Mouse (Mus musculus) ovary, adult 2 months (tissue): ENCODE measurements around the gene Olfr125. TPM values are rescaled to one million over a fixed set of nuclear protein-coding genes. Genes with fewer than 3 reads are reported as not detected.

Source experiments
- polyA plus RNA-seq: library from polyadenylated mRNA; depleted of rRNA; stranded (reverse); fragments of >200 nt; gene quantifications from 2 replicates; pipeline ENCODE4 v1.2.3, GENCODE M21; 2012; rRNA removed

Gene Olfr125
- polyA plus RNA-seq = not detected in 2 replicates

DNA sequence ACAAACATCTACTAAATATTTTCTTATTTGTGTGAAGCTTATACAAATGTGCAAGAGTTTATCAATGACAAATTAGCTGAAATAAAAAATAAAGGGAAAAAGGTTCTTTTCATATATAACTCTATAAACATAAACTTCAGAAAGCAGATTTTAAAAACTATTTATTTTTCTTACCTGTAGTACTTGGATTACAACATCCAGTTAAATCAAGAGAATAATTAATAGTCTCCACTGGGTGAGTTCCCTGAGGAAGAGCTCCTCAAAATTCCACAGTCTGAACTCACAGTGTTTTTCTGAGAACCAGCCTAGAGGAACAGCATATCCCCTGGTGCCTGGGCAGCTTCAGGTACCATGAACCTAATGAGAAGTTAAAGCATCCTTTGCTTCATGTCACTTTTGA is at the start of gene Olfr125:
Gene Olfr125 (plus strand): TSS at position 301 of the 400 bp plus-strand sequence.

DNA sequence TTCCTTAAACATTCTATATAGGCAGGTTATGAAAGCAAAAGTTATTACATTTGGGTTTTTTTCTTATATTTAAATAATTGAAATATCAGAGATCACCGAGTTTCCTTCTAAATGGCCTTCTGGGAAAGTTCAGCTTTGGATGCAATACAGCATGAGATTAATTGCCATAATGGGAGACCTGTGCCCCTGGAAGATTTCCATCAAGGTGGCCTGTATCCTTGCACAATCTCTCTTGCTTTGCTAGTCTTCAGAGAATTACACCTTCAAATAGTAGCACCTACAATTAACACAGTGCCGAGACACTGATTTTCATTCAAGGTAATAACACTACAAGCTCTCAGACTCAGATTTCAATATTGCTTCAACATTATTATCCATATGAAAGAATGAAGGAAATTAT is 39.5 kb upstream of the Olfr125 start, which contains the start of gene Olfr123:
Gene Olfr123 (plus strand): TSS at position 301 of the 400 bp plus-strand sequence.

DNA sequence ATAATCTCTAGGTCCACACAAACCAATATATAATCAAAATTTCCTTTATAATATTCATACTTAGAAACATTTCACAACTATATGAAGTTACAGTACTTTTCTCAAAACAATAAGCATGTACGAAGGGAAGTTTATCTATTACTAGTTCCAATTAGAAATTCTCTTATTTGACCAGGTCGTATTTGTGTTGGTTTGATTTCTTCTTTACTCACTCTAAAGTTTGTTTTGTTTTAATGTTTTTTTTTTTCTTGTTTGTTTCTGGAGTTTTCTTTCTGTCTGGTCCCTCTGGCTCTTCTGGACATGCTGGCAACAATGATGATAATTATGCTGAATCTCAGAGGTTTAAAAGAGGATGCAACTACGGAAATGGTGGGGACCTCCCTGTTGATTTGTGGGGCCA is 33.2 kb upstream of the Olfr125 start, which contains the start of gene Olfr124:
Gene Olfr124 (plus strand): TSS at position 301 of the 400 bp plus-strand sequence.

DNA sequence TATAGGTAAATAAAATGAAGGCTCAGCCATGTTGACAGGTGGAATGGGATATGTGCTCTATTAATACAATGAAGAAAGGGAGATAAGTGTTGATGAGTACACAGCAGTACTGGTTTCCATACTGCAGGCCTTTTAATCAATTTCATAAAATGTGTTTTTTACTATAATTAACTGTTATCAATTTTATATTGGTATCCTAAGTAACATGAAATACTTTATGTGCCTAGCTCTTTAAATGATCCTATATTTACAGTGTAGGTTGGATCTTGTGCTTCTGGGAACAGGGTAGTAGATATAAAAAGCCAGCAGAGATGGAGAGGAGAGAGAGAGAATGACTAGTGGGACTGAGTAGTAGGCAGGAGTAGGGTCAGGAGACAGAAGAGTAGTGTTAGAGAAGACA is 14.4 kb downstream of the Olfr125 start, which contains the start of gene Olfr126:
Gene Olfr126 (plus strand): TSS at position 301 of the 400 bp plus-strand sequence.

Other genes with a start within 250 kb of the Olfr125 start
- not detected in 2 replicates for gene Olfr114, start 240.2 kb upstream of the Olfr125 start, polyA plus RNA-seq
- gene Olfr115, start 205.8 kb upstream of the Olfr125 start, polyA plus RNA-seq = not detected in 2 replicates
- gene Olfr116, start 205.8 kb upstream of the Olfr125 start, polyA plus RNA-seq = not detected in 2 replicates
- not detected in 2 replicates for gene Olfr117, start 169.2 kb upstream of the Olfr125 start, polyA plus RNA-seq
- gene Olfr118, start 166.0 kb upstream of the Olfr125 start, polyA plus RNA-seq = not detected in 2 replicates
- gene Olfr119, start 136.4 kb upstream of the Olfr125 start, polyA plus RNA-seq = not detected in 2 replicates
- not detected in 2 replicates for gene Olfr120, start 111.1 kb upstream of the Olfr125 start, polyA plus RNA-seq
- not detected in 2 replicates for gene Olfr121, start 84.1 kb upstream of the Olfr125 start, polyA plus RNA-seq
- not detected in 2 replicates for gene Olfr122, start 64.3 kb upstream of the Olfr125 start, polyA plus RNA-seq
- gene Olfr123, start 39.4 kb upstream of the Olfr125 start, polyA plus RNA-seq = not detected in 2 replicates
- not detected in 2 replicates for gene Olfr124, start 33.1 kb upstream of the Olfr125 start, polyA plus RNA-seq
- not detected in 2 replicates for gene Olfr126, start 14.5 kb downstream of the Olfr125 start, polyA plus RNA-seq
- not detected in 2 replicates for gene Olfr127, start 67.5 kb downstream of the Olfr125 start, polyA plus RNA-seq
- gene Olfr128, start 87.6 kb downstream of the Olfr125 start, polyA plus RNA-seq = not detected in 2 replicates
- not detected in 2 replicates for gene Olfr761, start 120.1 kb downstream of the Olfr125 start, polyA plus RNA-seq
- not detected in 2 replicates for gene Olfr129, start 227.1 kb downstream of the Olfr125 start, polyA plus RNA-seq
- not detected in 2 replicates for gene Olfr130, start 231.0 kb downstream of the Olfr125 start, polyA plus RNA-seq